Mouse (Mus musculus) forebrain, embryonic 13.5 days (tissue): ENCODE data around the gene Rnf25. TPM values are rescaled to one million over a fixed set of nuclear protein-coding genes. Genes with fewer than 3 reads are reported as not detected.
A peak's percentile ranks its signal among the peaks of the same experiment; 100 is the strongest.

Experiments
- ATAC-seq: fragments of 200-750 bp; cut with Nextera tagmentation; 2 replicates; pipeline ENCODE4 v1.8.0; 2017
- H3K27ac ChIP-seq: fragments of 300-500 bp; sonication (generic); 2 replicates; pipeline ENCODE4 v1.5.1; 2015; ENCODE audit warnings: inconsistent platforms, mild to moderate bottlenecking, moderate library complexity
- H3K27me3 ChIP-seq: fragments of 300-500 bp; sonication (generic); 2 replicates; pipeline ENCODE4 v1.6.1; 2015; ENCODE audit warnings: mild to moderate bottlenecking, inconsistent platforms
- H3K36me3 ChIP-seq: fragments of 300-500 bp; sonication (generic); 2 replicates; pipeline ENCODE4 v1.6.1; 2015; ENCODE audit warnings: mild to moderate bottlenecking, inconsistent platforms; ENCODE audit not compliant: poor library complexity, severe bottlenecking
- H3K4me1 ChIP-seq: fragments of 300-500 bp; sonication (generic); 2 replicates; pipeline ENCODE4 v1.6.1; 2015; ENCODE audit warnings: inconsistent platforms
- H3K4me2 ChIP-seq: fragments of 300-500 bp; sonication (generic); 2 replicates; pipeline ENCODE4 v1.6.1; 2015; ENCODE audit warnings: inconsistent platforms, mild to moderate bottlenecking, moderate library complexity
- H3K4me3 ChIP-seq: fragments of 300-500 bp; sonication (generic); 2 replicates; pipeline ENCODE4 v1.5.1; 2015; ENCODE audit warnings: mild to moderate bottlenecking, inconsistent platforms
- H3K9ac ChIP-seq: fragments of 300-500 bp; sonication (generic); 2 replicates; pipeline ENCODE4 v1.6.1; 2015; ENCODE audit warnings: mild to moderate bottlenecking, inconsistent platforms
- H3K9me3 ChIP-seq: fragments of 300-500 bp; sonication (generic); replicated peaks from 2 replicates; pipeline ENCODE4 v1.6.1; 2016; ENCODE audit warnings: inconsistent platforms
- WGBS: fragments of 180-500 bp; shearing (Covaris S2); methylation state at CpG from one replicate; pipeline ENCODE4 v1.1.7; 2015; 5-methylcytosine and 5-hydroxymethylcytosine counted together
- polyA plus RNA-seq: library from polyadenylated mRNA; unstranded; fragments of >200 nt; fragmentation: Nextera tagmentation; extraction: Ambion mirVana; gene quantifications from 2 replicates; pipeline ENCODE4 v1.2.1, GENCODE M21; 2015

Rnf25 gene
- polyA plus RNA-seq = 38.8 and 42.8 TPM in 2 replicates

DNA sequence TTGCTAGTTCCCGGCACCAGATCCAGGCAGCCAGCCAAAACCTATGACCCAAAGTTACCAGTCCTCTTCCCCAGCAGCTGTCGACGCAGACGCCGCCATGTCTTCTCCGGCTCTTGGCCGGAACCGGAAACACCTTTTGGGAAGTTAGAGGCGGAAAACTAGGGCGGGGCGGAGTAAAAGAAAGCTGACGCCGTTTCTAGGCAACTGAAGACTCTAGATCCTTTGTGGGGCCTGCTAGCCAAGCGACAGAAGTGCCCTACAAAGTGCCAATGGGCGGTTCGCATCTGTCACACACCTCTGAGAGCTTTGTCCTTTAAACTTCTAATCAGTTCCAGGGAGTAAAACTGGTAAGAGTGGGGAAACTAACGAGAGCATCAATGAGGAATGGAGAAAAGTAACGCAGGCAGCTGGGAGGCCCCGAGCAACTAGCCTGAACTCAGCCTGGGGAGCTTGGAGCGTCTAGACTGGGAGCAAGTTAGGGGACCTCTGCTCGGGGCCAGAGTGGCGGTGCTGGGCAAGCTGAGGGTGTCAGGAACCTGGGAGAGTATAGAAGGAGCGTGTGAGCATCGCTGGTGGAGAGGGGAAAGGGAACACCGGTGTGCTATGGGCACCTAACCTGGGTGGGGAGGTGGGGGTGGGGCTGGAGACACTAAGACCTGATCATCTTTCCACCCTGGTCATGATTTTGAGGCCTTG is at the start of gene Rnf25, which contains the start of gene Stk36:
TSS of gene Rnf25 (minus strand) at position 131 of the 696 bp plus-strand sequence.
TSS of gene Stk36 (plus strand) at position 179 of the 696 bp plus-strand sequence.
- no peaks in the 10 kb centered on the region for H3K9me3 ChIP-seq
- no peaks in the 10 kb centered on the region for H3K27me3 ChIP-seq
- peaks cover 45% of the 10 kb centered on the region for H3K36me3 ChIP-seq
- peak; percentile 95 for ATAC-seq
- WGBS = 10% methylated on average over 25 of the region's 25 CpGs
- H3K27ac ChIP-seq = peak within 1 kb of the TSS; percentile 67
- peak within 1 kb of the TSS; percentile 89 for H3K4me2 ChIP-seq
- peak within 1 kb of the TSS; percentile 89 for H3K9ac ChIP-seq
- peaks cover 16% of the 10 kb centered on the region for H3K4me1 ChIP-seq
- H3K4me3 ChIP-seq = peak within 1 kb of the TSS; percentile 91

DNA sequence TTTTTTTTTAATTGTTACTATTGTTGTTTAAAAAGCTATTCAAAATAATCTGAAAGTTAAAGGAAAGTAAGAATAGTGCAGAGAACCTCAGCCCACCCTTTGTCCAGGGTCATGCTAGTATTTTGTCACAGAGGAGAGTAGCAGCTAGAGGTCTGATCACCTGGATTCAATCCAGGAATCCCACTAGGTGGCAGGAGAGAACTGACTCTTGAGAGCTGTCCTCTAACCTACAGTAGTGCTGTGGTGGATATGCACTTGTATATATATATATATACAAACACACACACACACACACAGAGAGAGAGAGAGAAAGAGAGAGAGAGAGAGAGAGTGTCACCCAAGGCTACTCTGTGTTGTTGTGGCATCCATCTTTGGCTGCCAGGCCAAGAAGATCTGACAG is 42.7 kb upstream of the Rnf25 start:
- Histone ChIP-seq H3K9me3 (no peaks in the 10 kb centered on the region), H3K4me1 (no peaks in the 10 kb centered on the region), H3K4me3 (no peak overlapping the region), H3K9ac (no peak overlapping the region), H3K36me3 (no peaks in the 10 kb centered on the region), H3K4me2 (no peak overlapping the region), H3K27me3 (no peaks in the 10 kb centered on the region), H3K27ac (no peak overlapping the region)
- no peak for ATAC-seq

DNA sequence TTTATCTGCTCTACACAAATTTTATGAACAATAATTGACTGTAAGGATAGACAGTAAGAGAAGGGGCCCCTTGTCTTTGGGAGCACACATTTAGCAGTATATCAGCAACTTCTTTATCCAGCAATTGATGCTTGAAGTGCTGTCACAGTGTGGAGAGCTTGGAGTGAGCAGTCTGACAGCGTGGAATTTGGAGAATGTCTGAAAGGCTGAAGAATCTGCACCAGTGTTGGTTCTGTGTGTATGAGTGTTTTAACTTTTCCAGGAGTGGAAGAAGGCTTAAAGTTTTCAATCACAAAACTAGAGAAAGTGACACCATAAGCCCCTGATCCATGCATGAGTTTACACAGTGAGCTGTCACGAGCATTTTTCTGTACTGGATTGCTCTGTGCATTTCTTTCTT is 42.3 kb upstream of the Rnf25 start:
- Histone ChIP-seq H3K27me3 (no peaks in the 10 kb centered on the region), H3K4me2 (no peak overlapping the region), H3K36me3 (no peaks in the 10 kb centered on the region), H3K4me1 (no peaks in the 10 kb centered on the region), H3K9me3 (no peaks in the 10 kb centered on the region), H3K27ac (no peak overlapping the region), H3K4me3 (no peak overlapping the region), H3K9ac (no peak overlapping the region)
- 67% methylated on average over 2 of the region's 2 CpGs for WGBS
- no peak for ATAC-seq

DNA sequence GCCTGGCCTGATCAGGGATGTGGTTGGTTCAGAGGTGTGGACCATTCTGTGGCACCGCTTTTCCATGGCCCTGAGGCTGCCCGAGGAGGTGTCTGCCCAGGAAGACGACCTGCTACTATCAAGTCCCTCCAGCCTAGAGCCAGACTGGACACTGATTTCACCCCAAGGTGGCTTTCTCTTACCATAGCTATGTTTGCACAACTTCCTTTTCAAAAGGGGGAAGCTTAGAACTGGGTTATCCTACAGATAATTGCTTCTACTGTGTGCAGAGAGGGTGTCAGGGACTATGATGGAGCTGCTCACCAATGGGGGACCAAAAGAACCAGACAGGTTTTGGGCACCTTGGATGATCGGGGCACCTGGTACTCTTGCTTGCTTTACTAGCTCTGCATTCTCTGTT is 31.5 kb upstream of the Rnf25 start:
- Histone ChIP-seq H3K4me3 (no peak overlapping the region), H3K4me1 (no peaks in the 10 kb centered on the region), H3K27ac (no peak overlapping the region), H3K9me3 (no peaks in the 10 kb centered on the region), H3K9ac (no peak overlapping the region), H3K4me2 (no peak overlapping the region), H3K27me3 (no peaks in the 10 kb centered on the region), H3K36me3 (peaks cover 39% of the 10 kb centered on the region)
- no peak for ATAC-seq
- WGBS = 84% methylated on average over 4 of the region's 4 CpGs

DNA sequence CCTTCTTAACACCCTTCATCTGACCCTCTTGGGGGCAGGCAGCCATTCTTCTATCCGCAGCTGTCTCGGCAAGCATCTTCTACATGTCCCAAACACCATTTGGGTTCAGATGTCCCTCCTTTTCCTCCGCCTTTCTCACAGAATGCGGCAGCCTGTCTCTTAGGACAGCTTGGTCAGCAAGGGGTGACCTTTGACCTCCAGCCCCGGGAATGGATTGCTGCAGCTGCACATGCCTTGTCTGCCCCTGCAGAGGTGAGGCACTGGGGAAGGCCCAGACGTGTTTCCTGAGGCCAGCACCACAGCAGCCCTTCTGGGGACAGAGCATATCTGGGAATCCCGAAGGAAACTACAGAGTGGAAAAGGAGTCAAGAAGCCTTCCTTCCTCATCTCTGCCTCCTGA is 26.8 kb upstream of the Rnf25 start:
- 43% methylated on average over 7 of the region's 7 CpGs for WGBS
- no peak overlapping the region for H3K4me2 ChIP-seq
- H3K4me3 ChIP-seq = no peak overlapping the region
- H3K9ac ChIP-seq = no peak overlapping the region
- peaks cover 58% of the 10 kb centered on the region for H3K36me3 ChIP-seq
- no peaks in the 10 kb centered on the region for H3K9me3 ChIP-seq
- no peak for ATAC-seq
- no peaks in the 10 kb centered on the region for H3K4me1 ChIP-seq
- H3K27ac ChIP-seq = no peak overlapping the region
- H3K27me3 ChIP-seq = no peaks in the 10 kb centered on the region

DNA sequence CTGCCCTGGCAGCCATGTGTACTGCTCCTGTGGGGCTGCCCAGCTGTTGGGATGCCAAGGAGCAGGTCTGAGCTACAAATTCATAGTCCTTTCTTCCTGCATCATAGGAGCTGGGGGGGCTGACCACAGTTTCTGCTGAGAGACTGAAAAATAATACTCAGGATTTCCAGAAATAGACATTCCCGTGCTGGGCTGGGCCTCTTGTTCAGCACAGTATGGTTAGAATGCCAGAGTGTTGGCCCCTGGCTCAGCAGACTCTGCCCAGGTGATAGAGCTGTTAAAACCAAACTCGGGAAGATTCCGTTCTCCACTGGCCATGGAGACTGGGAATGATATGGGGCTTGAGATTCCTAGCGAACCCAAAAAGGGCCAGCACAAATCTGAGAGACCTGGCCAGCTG is 24.9 kb upstream of the Rnf25 start:
- peaks cover 70% of the 10 kb centered on the region for H3K36me3 ChIP-seq
- H3K27me3 ChIP-seq = no peaks in the 10 kb centered on the region
- H3K4me3 ChIP-seq = no peak overlapping the region
- no peak overlapping the region for H3K27ac ChIP-seq
- 87% methylated on average over 4 of the region's 4 CpGs for WGBS
- no peaks in the 10 kb centered on the region for H3K4me1 ChIP-seq
- no peaks in the 10 kb centered on the region for H3K9me3 ChIP-seq
- H3K9ac ChIP-seq = no peak overlapping the region
- no peak overlapping the region for H3K4me2 ChIP-seq
- no peak for ATAC-seq

DNA sequence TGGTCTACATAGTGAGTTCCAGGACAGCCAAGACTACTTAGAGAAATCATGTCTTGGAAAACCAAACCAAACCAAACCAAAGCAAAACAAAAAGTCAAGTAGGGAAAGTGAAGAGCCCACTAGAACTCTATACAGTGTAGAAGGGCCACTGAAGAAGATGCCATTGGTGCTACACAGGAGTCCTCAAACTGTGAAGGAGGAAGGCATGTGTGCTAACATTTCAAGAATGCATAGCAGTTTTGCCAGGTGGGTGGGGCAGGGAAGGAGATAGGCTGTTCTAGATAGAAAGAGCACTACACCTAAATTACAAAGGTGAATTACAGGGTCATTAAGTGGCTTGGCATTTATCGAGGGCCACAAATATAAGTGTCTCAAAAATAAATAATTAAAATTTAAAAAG is 23.0 kb upstream of the Rnf25 start:
- Histone ChIP-seq H3K36me3 (peaks cover 70% of the 10 kb centered on the region), H3K4me2 (no peak overlapping the region), H3K9ac (no peak overlapping the region), H3K27ac (no peak overlapping the region), H3K4me1 (no peaks in the 10 kb centered on the region), H3K9me3 (no peaks in the 10 kb centered on the region), H3K27me3 (no peaks in the 10 kb centered on the region), H3K4me3 (no peak overlapping the region)
- ATAC-seq = no peak
- WGBS = 100% methylated on average over 1 of the region's 1 CpGs

DNA sequence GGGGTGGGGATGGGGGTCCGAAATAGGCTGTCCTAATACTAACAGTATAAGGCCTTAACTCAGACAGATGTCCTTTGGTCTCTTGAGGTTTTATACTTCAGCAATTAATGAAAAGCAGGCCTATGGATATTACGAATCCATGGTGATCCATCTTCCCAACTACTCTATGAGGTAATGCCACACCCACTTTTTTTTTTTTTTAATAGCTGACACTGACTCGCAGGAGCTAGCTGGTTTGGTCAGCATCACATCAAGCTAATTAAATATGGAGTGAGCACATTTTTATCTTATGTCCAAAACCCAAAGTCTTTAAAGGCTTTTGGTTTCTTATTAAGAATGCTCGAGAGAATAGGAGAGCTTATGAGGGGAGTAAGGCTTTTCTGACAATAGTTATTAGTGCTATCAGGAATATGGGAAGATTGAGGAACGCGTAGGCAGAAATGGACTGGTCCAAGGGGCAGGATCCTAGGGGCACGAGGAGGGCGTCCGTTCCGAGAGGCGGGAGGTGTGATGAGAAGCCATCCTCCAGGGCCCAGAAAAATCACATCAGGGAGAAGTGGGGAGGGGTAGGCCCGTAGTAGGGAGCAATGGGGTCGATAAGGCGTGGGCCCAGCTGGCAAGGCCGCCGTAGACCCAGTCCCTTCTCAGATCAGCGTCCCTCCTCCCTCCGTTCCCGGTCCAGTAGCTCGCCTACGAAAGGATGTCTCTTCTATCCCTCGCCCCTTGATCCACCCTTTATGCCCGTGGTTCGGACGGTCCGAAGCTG is 513 bp downstream of the Rnf25 start:
- WGBS = 9% methylated on average over 26 of the region's 26 CpGs
- Histone ChIP-seq H3K4me1 (peaks cover 16% of the 10 kb centered on the region), H3K27me3 (no peaks in the 10 kb centered on the region), H3K9ac (peak overlapping the region; percentile 89), H3K4me3 (peak overlapping the region; percentile 91), H3K27ac (no peak overlapping the region), H3K4me2 (peak overlapping the region; percentile 89), H3K36me3 (peaks cover 48% of the 10 kb centered on the region), H3K9me3 (no peaks in the 10 kb centered on the region)
- peak; percentile 75 for ATAC-seq

DNA sequence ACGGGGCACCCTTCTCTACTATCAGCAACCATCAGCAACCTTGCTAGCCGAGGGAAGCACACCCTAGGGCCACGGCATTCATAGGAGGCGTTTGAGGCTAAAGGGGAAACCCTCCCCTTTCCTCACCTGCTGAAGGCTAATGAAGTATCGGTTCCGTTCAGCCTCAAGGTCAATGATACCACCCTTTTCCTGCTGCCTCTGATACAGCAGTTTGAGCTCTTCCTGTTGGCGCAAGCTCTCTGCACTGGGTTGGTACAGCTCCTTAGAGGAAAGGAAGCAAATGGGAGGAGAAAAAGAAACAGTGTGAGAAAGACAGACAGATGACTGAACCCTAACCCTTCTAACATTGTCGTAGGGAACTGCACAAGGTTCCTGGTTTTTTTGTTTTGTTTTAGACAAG is 6.8 kb downstream of the Rnf25 start:
- Histone ChIP-seq H3K27ac (no peak overlapping the region), H3K9ac (no peak overlapping the region), H3K9me3 (no peaks in the 10 kb centered on the region), H3K4me2 (no peak overlapping the region), H3K36me3 (peaks cover 88% of the 10 kb centered on the region), H3K27me3 (no peaks in the 10 kb centered on the region), H3K4me3 (no peak overlapping the region), H3K4me1 (0 out of 2 replicates have a peak, but pooled peaks cover under 1% of the 10 kb centered on the region)
- 89% methylated on average over 8 of the region's 8 CpGs for WGBS
- ATAC-seq = no peak

DNA sequence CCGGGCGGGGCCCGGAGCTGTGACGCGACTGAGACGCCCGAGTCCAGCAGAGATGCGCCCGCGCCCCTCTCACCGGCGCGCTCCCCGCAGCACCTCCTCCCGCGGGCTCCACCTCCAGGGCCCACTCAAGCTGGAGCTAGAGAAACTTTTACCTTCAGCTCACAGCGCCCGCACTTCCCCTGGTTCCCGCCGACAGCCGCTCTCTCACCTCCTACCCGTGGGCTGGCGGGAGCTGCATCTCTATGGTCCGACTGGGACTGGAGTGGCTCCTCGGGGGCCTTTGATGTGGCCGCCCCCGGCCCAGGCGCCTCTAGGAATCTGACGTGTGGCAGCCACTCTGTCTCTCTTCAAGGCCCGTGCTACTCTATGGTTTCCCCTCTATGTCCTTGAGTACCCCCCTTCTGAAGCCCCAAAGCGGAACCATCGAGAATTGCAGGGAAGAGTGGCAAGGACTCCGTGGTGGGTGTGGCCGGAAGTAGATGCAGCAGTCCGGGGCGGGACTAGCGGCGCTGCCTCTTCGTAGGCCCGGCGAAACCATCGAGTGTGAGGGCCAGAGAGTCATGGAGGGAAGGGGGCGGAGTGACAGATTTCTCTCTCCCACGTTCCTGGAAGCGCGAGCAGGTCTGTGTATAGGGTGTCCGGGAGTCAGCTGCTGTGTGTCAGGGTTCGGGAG is 13.3 kb downstream of the Rnf25 start, which contains the start of the genes Zfp142 and Bcs1l:
TSS of gene Zfp142 (minus strand) at position 474 of the 673 bp plus-strand sequence.
TSS of gene Bcs1l (plus strand) at position 517 of the 673 bp plus-strand sequence.
- under 1% methylated on average over 48 of the region's 48 CpGs for WGBS
- peaks cover 32% of the 10 kb centered on the region for H3K4me1 ChIP-seq
- peak within 1 kb of the TSS; percentile 88 for H3K9ac ChIP-seq
- H3K36me3 ChIP-seq = peaks cover 36% of the 10 kb centered on the region
- H3K9me3 ChIP-seq = no peaks in the 10 kb centered on the region
- peak within 1 kb of the TSS; percentile 88 for H3K27ac ChIP-seq
- no peaks in the 10 kb centered on the region for H3K27me3 ChIP-seq
- peak within 1 kb of the TSS; percentile 96 for H3K4me2 ChIP-seq
- peak within 1 kb of the TSS; percentile 85 for H3K4me3 ChIP-seq
- peak; percentile 99 for ATAC-seq

DNA sequence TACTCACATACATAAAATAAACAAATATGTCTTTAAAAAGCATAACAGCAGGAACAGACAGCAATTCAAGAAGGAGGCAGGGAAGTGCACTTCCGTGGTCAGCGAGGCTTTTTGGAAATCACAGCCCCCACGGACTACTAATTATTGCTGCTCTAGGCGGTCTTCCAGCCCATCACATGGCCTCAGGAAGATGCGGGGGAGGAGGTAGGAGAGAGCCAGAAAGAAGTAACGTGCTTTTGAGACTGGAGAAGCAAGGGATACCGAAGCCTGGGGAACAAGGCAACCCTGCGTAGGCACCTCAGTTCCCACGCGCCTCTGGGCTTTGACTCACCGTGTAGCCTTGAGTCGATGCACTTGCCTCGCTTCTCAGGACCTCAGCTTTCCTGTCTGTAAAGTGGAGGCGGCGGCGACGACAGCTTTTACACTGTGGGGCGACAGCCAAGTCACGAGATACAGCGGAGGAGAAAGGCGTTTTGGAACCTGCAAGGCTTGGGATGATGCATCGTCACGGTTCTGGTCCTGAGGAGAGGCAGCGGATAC is 13.9 kb downstream of the Rnf25 start:
- peak overlapping the region; percentile 88 for H3K9ac ChIP-seq
- H3K4me1 ChIP-seq = peaks cover 32% of the 10 kb centered on the region
- no peaks in the 10 kb centered on the region for H3K9me3 ChIP-seq
- no peaks in the 10 kb centered on the region for H3K27me3 ChIP-seq
- H3K27ac ChIP-seq = peak overlapping the region; percentile 88
- ATAC-seq = no peak
- WGBS = under 1% methylated on average over 23 of the region's 24 CpGs
- H3K4me2 ChIP-seq = peak overlapping the region; percentile 96
- H3K4me3 ChIP-seq = peak overlapping the region; percentile 85
- H3K36me3 ChIP-seq = peaks cover 33% of the 10 kb centered on the region
